ENCODE assay signal across 11 mouse cellular contexts in the genomic region with DNA sequence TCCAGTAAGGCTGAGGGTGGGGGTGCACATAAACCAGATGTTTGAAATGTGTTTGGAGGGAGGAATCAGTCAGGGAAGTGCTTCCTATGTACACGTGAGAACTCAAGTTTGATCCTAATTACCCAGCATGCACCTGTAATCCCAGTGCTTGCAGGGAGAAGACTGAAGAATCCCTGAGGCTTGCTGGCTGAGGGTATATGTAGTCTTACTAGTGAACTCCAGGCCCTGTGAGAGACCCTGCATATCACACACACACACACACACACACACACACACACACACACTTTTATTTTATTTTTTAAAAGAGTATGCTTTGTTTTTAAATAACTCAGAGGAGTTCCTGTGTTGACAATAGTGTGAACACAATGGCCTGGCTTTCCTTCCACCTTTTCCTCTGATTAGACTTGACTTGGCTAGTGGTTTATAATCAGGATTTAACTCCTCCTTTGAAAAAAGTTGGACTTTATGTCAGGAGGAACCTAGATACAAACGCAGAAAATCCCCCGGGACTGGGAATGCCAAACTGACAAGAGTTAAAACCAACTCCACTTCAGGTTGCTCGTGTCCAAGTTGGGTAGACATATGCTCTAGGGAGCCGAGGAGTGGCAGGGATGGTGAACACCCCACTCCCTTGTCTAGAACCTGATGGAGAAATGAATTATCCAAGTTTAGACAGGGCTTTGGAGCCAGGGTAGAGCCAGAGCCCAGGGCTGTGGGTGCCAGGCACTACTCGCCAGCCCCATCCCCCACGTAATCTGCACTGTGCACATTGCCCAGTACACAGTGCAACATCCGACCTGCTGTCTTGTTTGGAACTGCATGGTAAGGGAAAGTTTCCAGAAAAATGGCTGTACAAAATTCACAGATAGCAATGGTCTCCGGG. TPM values are rescaled to one million over a fixed set of nuclear protein-coding genes. Genes with fewer than 3 reads are reported as not detected.
DNase-seq lines count a peak whose midpoint lies in the region; ATAC-seq and TF ChIP-seq lines count a peak whose summit lies in the region.
"Had no signal": no experiment of that assay in that cellular context is flagged by ENCODE, and none has a peak within 500 bp of the region (broad histone marks: within the 10 kb centered on the region; RNA-seq: fewer than 3 reads in every experiment).

No protein-coding gene starts in this region.

- no peaks in the 10 kb centered on the region for H3K36me3 ChIP-seq in neural tube, embryonic 15.5 days

- no peak overlapping the region for H3K4me2 ChIP-seq in neural tube, embryonic 15.5 days

- no peak overlapping the region for H3K9ac ChIP-seq in neural tube, embryonic 15.5 days (replicated peaks)

- TF ChIP-seq POLR2A in lung, adult 2 months (IDR thresholded peaks at IDR 0.05; ENCODE audit: borderline replicate concordance, extremely low read depth, low read depth, low read length), result no peak

- no peak for TF ChIP-seq CTCF in lung, adult 2 months (IDR thresholded peaks at IDR 0.05; ENCODE audit: insufficient read depth, low read length)

- peak; percentile 19 for DNase-seq in adrenal gland, postnatal 14 days
- no peak for DNase-seq in adrenal gland, adult 18-20 months (ENCODE audit: low spot score in 2 of 2)
- DNase-seq in heart, postnatal 4 days, result peak; percentile 23
- peak; percentile 26 for DNase-seq in lung, adult 2 months
- DNase-seq in left cerebral cortex, postnatal 4 days, result no peak
- no peak for DNase-seq in urinary bladder, postnatal 36 days (ENCODE audit: low spot score in 2 of 2)
- DNase-seq: gastrocnemius, postnatal 14 days; spleen, adult 18-20 months had no signal

- H3K4me1 ChIP-seq in brown adipose tissue, adult 24 weeks (ENCODE audit: control insufficient read depth, insufficient read depth, insufficient read length, low read length), result peaks cover 6% of the 10 kb centered on the region
- H3K4me1 ChIP-seq in lung, adult 2 months (ENCODE audit: control insufficient read depth, insufficient read depth, low read length), result peaks cover 8% of the 10 kb centered on the region
- peaks cover 7% of the 10 kb centered on the region; the same call in 1 of the 2 replicates for H3K4me1 ChIP-seq in neural tube, embryonic 15.5 days

- H3K9me3 ChIP-seq in neural tube, embryonic 15.5 days (replicated peaks), result no peaks in the 10 kb centered on the region
- H3K9me3 ChIP-seq: megakaryocyte, embryonic 14.5 days had no signal

- intact Hi-C loops in left cerebral cortex, postnatal 4 days (cut with DNase I), result no loop called here

- peak overlapping the region; percentile 46 for H3K4me3 ChIP-seq in brown adipose tissue, adult 24 weeks (ENCODE audit: insufficient read depth, low read depth, low read length)
- peak overlapping the region; percentile 39 for H3K4me3 ChIP-seq in lung, adult 2 months (replicated peaks; ENCODE audit: extremely low read depth, low read depth, low read length)
- H3K4me3 ChIP-seq in neural tube, embryonic 15.5 days (replicated peaks), result no peak overlapping the region
- H3K4me3 ChIP-seq: megakaryocyte, embryonic 14.5 days had no signal

- no peak for ATAC-seq in neural tube, embryonic 15.5 days (ENCODE audit: low FRiP score)

- peak overlapping the region; percentile 90 for H3K27ac ChIP-seq in brown adipose tissue, adult 24 weeks (replicated peaks; ENCODE audit: low read depth, low read length)
- no peak overlapping the region for H3K27ac ChIP-seq in neural tube, embryonic 15.5 days (replicated peaks)

- WGBS in lung, adult 2 months, result 48% methylated on average over 9 of the region's 9 CpGs
- 88% methylated on average over 9 of the region's 9 CpGs for WGBS in neural tube, embryonic 15.5 days

- no peaks in the 10 kb centered on the region for H3K27me3 ChIP-seq in neural tube, embryonic 15.5 days (replicated peaks)
- H3K27me3 ChIP-seq: megakaryocyte, embryonic 14.5 days had no signal

RNA-seq across cellular contexts. Expression of a gene that starts 4.0 kb away (rescaled TPM):
- 12.7 and 14.5 TPM in 2 replicates for total RNA-seq in adrenal gland, postnatal 14 days (2021)
- 1 to 10 TPM; 6.1 to 8.6 TPM for total RNA-seq in adrenal gland, adult 18-20 months (2021)
- 4.5 and 6.3 TPM in 2 replicates for polyA plus RNA-seq in brown adipose tissue, adult 24 weeks (2012; ENCODE audit: insufficient read depth, insufficient read length, missing spikeins)
- total RNA-seq in heart, postnatal 4 days (2021), result 1 to 10 TPM; 5.5 to 7.1 TPM
- 26.5 and 37.6 TPM in 2 replicates for polyA plus RNA-seq in lung, adult 2 months (2012; rRNA removed)
- 0.09 and 0.75 TPM in 2 replicates for polyA plus RNA-seq in neural tube, embryonic 15.5 days (2015; fragmentation: Nextera tagmentation; extraction: Ambion mirVana)
- total RNA-seq in left cerebral cortex, postnatal 4 days (2021), result 1 to 10 TPM; 1.7 to 2.2 TPM

RNA-seq across cellular contexts. Expression of a gene that starts 50.3 kb away (rescaled TPM):
- total RNA-seq in adrenal gland, postnatal 14 days (2021), result not detected in 2 replicates
- not detected for total RNA-seq in adrenal gland, adult 18-20 months (2021)
- polyA plus RNA-seq in brown adipose tissue, adult 24 weeks (2012; ENCODE audit: insufficient read depth, insufficient read length, missing spikeins), result not detected in 2 replicates
- not detected for total RNA-seq in heart, postnatal 4 days (2021)
- polyA plus RNA-seq in lung, adult 2 months (2012; rRNA removed), result not detected in 2 replicates
- polyA plus RNA-seq in neural tube, embryonic 15.5 days (2015; fragmentation: Nextera tagmentation; extraction: Ambion mirVana), result 1.7 and 2.2 TPM in 2 replicates
- total RNA-seq in left cerebral cortex, postnatal 4 days (2021), result under 1 TPM; 0.10 to 0.24 TPM
- total RNA-seq: gastrocnemius, postnatal 14 days had no signal

Comparison
In these comparisons a context has a peak if more than half of its experiments do, and no peak if none do; other contexts are left out.
1. DNase-seq: peak in adrenal gland, postnatal 14 days (single experiment), heart, postnatal 4 days (single experiment) and lung, adult 2 months (single experiment); none in adrenal gland, adult 18-20 months (0 of 2), left cerebral cortex, postnatal 4 days (single experiment) and urinary bladder, postnatal 36 days (0 of 2).